Mouse (Mus musculus): ENCODE data around the gene Gm49486.
"Not testable (repeated sequence)": the region's sequence is repeated elsewhere in the genome, so short reads cannot be mapped to it uniquely, and the experiment has no call there.

The Gm49486 gene

GRCm38 (mm10) chr15:79225780-79226179 lies 3.4 kb upstream of the Gm49486 start:
- DNase-seq (ENCODE audit: low spot score): not testable (repeated sequence)

- no peak for DNase-seq (ENCODE audit: low spot score)
Measured at GRCm38 (mm10) chr15:79235268-79235667, 6.1 kb downstream of the Gm49486 start.

- DNase-seq (ENCODE audit: low spot score): no peak
Measured at GRCm38 (mm10) chr15:79238036-79238435, 8.8 kb downstream of the Gm49486 start.

GRCm38 (mm10) chr15:79242574-79243233 lies 13.5 kb downstream of the Gm49486 start:
- no peak for DNase-seq (ENCODE audit: low spot score)

GRCm38 (mm10) chr15:79243234-79244042 lies 14.2 kb downstream of the Gm49486 start:
- DNase-seq (ENCODE audit: low spot score): peak; percentile 99

- no peak for DNase-seq (ENCODE audit: low spot score)
Measured at GRCm38 (mm10) chr15:79244071-79244893, 15.1 kb downstream of the Gm49486 start.

- DNase-seq (ENCODE audit: low spot score): no peak
Measured at GRCm38 (mm10) chr15:79245321-79245720, 16.1 kb downstream of the Gm49486 start.

GRCm38 (mm10) chr15:79250236-79250635 lies 21.0 kb downstream of the Gm49486 start:
- DNase-seq (ENCODE audit: low spot score): no peak

GRCm38 (mm10) chr15:79251168-79251567 lies 22.0 kb downstream of the Gm49486 start:
- no peak for DNase-seq (ENCODE audit: low spot score)

- DNase-seq (ENCODE audit: low spot score): peak; percentile 42
Measured at GRCm38 (mm10) chr15:79251781-79252491, 22.7 kb downstream of the Gm49486 start.

- no peak for DNase-seq (ENCODE audit: low spot score)
Measured at GRCm38 (mm10) chr15:79252580-79252979, 23.4 kb downstream of the Gm49486 start.

GRCm38 (mm10) chr15:79254661-79255060 lies 25.5 kb downstream of the Gm49486 start, which contains the start of gene Slc16a8:
Gene Slc16a8, minus strand, starts transcription at chr15:79254761.
- DNase-seq (ENCODE audit: low spot score): no peak

GRCm38 (mm10) chr15:79258521-79258920 lies 29.3 kb downstream of the Gm49486 start:
- DNase-seq (ENCODE audit: low spot score): no peak

- no peak for DNase-seq (ENCODE audit: low spot score)
Measured at GRCm38 (mm10) chr15:79261095-79261725, 32.0 kb downstream of the Gm49486 start.

GRCm38 (mm10) chr15:79261757-79262156 lies 32.6 kb downstream of the Gm49486 start:
- DNase-seq (ENCODE audit: low spot score): peak; percentile 37

- peak; percentile 77 for DNase-seq (ENCODE audit: low spot score)
Measured at GRCm38 (mm10) chr15:79262375-79262774, 33.2 kb downstream of the Gm49486 start.

- no peak for DNase-seq (ENCODE audit: low spot score)
Measured at GRCm38 (mm10) chr15:79262786-79263309, 33.7 kb downstream of the Gm49486 start.

GRCm38 (mm10) chr15:79263726-79264125 lies 34.5 kb downstream of the Gm49486 start:
- DNase-seq (ENCODE audit: low spot score): no peak

- DNase-seq (ENCODE audit: low spot score): no peak
Measured at GRCm38 (mm10) chr15:79265384-79265783, 36.2 kb downstream of the Gm49486 start.

GRCm38 (mm10) chr15:79268521-79268920 lies 39.3 kb downstream of the Gm49486 start:
- DNase-seq (ENCODE audit: low spot score): no peak
